Mouse (Mus musculus) lung, postnatal 10 days (tissue): ENCODE results near the gene Pth2.
A peak's percentile ranks its signal among the peaks of the same experiment; 100 is the strongest.
"Not testable (repeated sequence)": the region's sequence is repeated elsewhere in the genome, so short reads cannot be mapped to it uniquely, and the experiment has no call there.

Experiments used
- DNase-seq: peaks from one replicate; pipeline ENCODE4 v3.0.0; 2021

Pth2 gene

DNA sequence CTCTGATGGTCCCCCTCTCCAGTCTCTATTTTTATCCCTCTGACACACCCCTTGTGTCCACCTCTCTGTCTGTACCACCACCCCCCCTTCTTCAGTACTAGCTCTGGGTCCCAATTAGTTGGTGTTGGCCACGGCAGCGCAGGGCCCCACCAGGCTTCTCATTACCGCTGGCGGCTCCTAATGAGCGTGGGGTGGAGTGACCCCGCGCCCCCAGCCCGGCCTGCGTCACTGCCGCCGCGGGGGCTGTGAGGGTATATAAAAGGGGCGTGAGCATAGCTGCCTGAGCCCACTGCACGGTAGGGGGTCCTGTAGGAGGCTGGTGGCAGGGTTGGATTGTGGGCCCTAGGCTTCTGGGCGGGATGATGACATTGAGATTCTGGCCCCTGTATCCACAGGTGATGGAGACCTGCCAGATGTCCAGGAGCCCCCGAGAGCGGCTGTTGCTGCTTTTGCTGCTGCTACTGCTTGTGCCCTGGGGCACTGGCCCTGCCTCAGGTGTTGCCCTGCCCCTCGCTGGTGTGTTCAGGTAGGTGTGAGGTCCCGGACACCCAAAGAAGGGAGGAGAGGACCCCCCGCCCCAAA is at the start of gene Pth2:
Gene Pth2, plus strand, starts transcription at position 100 of the 582 bp plus-strand sequence.
- DNase-seq, result no peak

DNA sequence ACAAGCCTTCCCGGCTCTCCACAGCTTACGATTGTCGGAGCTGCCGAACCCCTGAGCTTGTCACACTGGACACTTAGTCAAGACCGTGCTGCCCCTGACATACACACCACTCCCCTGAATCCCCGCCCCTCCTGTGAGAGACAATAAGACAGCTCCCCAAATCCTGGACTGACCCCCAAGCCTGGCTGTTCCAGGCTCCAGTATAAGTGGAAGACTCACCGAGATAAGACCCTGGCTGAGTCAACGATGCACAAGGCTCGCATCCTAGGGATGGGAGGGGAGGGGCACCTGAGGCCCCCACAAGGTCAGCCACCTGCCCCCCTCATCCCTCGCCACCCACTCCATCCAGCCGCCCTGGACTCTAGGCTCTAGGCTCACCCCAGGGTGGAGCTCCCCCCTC is 48.9 kb upstream of the Pth2 start:
- DNase-seq, result no peak

DNA sequence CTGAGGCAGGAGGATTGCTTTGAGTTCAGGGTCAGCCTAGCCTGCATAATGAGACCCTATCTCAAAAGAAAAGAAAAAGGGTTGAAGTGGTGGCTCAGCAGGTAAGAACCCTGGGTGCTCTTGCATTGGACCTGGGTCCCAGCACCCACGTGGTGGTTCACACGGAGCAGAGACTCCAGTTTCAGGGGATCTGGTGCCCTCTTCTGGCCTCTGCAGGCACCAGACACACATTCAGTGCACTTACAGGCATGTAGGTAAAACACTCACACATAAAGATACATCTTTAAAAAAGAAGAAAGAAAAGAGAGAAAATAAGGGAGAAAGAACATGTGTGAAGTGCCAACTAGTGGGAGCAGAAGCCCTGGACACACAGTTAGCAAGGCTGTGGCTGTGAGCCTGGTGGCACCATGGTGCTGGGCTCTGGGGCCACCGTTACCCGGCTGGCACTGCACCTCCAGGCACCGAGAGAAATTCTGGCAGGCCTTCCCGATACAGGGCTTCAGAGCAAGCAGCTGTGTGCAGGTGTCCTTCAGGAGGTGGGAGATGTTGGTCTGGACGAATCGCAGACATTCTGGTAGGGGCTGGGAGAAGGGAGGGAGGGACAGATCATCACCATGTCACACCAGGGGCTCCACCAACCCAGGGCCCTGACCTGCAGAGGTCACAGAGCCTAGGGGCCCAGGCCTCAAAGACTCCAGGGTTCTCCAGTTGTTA is 47.2 kb upstream of the Pth2 start:
- DNase-seq, result no peak

GRCm38 (mm10) chr7:45134544-45135026 is 46.2 kb upstream of the Pth2 start:
- peak; percentile 74 for DNase-seq

GRCm38 (mm10) chr7:45135370-45135769 is 45.4 kb upstream of the Pth2 start:
- no peak for DNase-seq

DNA sequence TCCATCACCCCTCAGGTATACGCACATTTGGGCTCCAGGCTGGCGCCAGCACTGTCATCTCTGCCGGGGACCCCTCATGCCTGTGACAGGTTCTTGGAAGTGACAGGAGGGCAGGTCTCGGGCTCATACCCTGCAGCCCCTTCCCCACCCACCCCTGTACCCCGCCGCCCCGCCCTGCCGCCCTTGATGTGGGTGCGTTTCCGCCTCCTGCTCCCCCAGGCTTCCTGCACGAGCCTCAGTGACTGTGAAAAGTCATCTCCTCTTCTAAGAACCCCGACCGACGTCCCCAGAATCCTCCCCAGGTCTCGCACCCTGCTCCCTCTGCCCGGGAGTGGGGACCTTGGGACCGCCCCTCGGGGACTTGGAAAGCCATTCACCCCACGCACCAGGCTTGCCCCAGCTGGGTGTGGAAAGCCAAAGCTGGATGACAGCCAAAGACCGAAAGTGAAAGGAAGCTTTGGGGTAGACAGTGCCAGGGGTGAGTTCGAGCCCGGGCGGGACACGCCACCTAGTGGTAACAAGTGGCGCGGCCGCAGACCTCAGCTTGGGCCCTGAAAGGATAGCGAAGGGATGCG is 44.7 kb upstream of the Pth2 start, which contains the start of the genes Gm45713 and Flt3l:
Gene Gm45713, minus strand, starts transcription at position 239 of the 575 bp plus-strand sequence.
Gene Flt3l, minus strand, starts transcription at position 440 of the 575 bp plus-strand sequence.
- peak; percentile 96 for DNase-seq

DNA sequence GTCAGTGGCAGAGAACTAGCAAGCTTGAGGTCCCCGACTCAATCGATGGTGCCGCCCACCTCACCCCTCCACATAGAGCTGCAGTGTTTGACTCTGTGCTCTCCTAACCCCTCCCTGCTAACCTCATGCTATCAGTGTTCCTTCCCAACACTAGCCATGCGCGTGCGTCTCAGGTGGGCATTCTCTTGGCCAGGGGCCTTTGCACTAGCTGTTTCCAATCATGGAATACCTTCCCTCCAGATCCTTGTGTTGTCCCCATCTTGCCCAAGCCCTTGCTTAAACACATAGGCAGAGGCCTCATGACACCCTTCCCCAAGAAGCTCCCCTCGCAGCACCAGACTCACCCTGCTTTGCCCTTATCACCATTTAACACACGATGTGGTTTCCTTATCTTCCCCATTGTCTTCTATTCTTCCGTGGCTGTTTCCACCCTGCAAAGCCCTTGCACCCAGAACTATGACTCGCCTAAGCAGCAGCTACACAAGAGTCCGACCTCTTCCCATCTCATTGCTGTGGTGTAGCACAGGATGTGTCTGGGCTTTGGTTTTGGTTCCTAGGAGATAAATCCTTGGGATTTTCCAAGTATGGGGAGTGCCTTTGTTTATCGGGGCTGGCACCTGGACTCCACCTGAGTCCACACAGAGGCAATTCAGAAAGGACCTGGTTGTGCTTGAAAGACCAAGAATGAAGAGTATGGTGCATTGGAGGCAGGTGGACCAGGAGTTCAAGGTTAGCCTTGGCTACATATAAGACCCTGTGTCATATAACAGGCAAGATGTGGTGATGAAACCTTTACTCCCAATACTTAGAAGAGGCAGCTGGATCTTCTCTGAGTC is 43.4 kb upstream of the Pth2 start:
- DNase-seq, result no peak

DNA sequence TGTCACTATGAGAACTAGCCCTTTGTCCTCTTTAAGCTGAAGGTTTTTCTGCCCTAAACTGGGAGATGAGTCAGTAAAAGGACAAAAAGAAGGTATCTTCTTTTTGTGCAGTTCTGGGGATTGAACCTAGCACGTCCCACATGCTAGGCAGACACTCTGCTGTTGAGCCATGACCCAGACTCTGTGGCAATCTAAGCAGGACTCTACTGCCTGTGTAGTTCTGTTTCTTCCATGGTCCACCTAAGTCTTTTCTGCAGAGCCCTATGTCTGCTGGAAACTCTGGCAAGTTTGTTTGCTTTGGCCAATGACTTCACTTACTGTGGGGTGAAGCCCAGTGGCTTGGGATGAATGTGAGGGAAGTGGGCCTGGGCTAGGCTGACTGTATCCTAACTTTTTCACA is 42.4 kb upstream of the Pth2 start:
- DNase-seq, result no peak

DNA sequence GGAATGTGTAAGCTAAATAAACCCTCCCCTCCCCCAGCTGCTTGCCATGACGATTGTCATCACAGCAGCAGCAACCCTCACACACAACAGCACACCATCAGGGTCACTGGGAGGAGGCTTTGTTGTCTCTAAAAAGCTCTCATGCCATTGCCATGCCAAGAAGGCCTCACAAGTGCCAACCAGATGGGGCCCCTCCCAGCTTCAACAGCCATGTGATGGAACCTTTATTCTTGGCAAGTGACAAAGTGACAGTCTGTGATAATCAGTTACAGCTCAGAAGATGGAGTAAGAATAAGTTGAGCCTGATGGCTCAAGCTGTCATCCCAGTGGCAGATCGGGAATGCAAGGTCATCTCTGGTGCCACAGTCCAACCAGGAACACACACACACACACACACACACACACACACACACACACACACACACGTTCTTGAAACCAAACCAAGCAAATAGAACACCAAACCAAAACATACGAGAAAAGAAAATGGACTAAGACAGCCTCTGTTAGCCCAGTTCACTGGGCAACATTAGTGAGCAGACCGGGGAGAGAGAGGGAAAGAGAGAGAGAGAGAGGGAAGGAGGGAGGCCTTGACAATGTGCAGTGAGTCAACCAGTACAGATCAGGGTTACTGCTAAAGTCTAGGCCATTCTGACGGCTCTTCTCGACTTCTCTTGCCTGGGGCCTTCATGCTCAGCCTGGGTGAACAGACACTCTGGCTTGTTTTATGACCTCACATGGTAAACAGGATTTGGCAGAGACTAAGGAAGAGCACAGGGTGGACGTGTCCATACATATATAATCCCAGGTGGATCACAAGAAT is 40.7 kb upstream of the Pth2 start:
- DNase-seq, result peak; percentile 71

GRCm38 (mm10) chr7:45141319-45141718 is 39.5 kb upstream of the Pth2 start:
- DNase-seq, result no peak

DNA sequence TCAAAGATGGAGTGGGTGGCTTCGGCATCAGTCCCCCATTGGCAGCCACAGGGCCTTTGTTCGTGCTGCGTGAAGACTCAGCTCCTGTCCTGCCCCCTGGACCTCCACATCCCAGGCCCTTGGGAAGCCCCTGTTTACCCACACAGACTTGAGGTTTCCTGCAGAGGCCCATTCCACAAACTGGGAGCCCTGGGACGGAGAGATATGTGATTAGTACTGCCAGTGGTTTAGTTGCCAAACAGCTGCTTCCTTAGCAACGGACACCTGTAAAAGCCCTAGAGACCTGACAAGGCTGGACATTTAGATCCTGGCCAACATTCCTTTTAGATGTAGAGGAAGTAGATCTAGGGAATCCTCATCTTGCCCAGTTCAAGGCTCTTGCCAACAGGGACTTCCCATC is 38.9 kb upstream of the Pth2 start:
- DNase-seq, result no peak

GRCm38 (mm10) chr7:45144368-45145174 is 36.2 kb upstream of the Pth2 start:
- DNase-seq, result no peak

- no peak for DNase-seq
Measured at GRCm38 (mm10) chr7:45145460-45145859, 35.3 kb upstream of the Pth2 start.

- DNase-seq, result no peak
Measured at GRCm38 (mm10) chr7:45147267-45147666, 33.5 kb upstream of the Pth2 start.

GRCm38 (mm10) chr7:45147899-45148298 is 32.9 kb upstream of the Pth2 start:
- DNase-seq, result no peak

GRCm38 (mm10) chr7:45148534-45149098 is 32.2 kb upstream of the Pth2 start:
- no peak for DNase-seq

- DNase-seq, result peak; percentile 81
Measured at GRCm38 (mm10) chr7:45149545-45149944, 31.2 kb upstream of the Pth2 start.

DNA sequence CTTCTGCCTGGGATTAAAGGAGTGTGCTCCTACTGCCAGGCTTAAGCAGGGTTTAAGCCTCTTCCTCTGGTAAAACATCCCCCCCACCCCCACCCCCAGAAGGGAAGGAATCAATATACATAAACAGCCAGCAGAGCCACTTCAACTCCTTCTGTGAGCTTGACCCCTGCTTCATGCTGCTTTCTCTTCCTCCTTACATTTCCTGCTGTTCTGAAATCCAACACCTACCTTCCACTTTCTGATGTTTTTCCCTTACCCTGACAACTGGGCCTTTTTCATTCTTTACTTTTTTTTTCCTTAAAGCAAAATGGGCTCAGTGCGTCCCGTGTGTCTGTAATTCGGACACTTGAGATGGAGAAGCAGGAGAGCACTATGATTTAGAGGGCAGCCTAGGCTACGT is 30.5 kb upstream of the Pth2 start:
- DNase-seq, result no peak

DNA sequence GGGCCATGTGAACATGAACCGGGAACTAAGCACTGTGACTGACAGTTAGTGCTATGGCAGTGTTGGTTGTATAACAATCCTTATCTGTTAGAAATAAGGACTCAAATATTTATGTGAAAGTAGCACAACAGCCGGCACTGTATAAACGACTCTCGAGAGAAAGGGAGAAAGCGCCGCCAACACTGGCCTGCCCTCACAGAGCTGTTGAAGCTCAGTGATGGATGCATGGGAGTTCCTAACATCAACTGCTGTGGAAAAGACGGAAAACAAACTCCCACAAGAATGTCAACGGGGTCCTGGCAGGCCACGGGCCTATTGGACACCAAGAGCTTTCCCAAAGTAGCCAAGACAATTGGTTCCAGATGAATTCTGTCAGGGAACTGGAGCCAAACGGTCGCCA is 29.5 kb upstream of the Pth2 start:
- DNase-seq, result peak; percentile 86

GRCm38 (mm10) chr7:45153052-45153451 is 27.7 kb upstream of the Pth2 start:
- DNase-seq, result not testable (repeated sequence)

- no peak for DNase-seq
Measured at GRCm38 (mm10) chr7:45153586-45153985, 27.2 kb upstream of the Pth2 start.
